Mouse (Mus musculus): ENCODE measurements around the gene Hist1h3h.
"Not testable (repeated sequence)": the region's sequence is repeated elsewhere in the genome, so short reads cannot be mapped to it uniquely, and the experiment has no call there.

Gene Hist1h3h

DNA sequence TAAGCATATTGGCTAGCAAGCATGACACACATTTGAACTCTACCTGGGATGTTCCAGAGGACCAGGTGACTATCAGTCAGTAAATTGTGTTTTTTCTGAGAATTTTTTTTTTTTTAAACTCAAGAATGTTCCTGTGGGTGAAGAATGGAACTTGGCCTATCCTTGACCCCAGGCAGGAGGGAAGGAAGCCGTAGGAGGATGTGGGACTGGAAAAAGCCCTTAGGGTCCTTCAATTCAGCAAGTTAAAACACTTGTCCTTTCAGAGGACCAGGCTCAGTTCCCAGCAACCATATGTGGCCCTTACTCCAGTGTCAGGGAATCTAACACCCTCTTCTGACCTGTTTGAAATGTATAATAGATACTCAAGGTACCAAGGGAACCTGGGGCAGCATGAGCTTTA, 12.1 kb downstream of the Hist1h3h start:
- no peak for DNase-seq

DNA sequence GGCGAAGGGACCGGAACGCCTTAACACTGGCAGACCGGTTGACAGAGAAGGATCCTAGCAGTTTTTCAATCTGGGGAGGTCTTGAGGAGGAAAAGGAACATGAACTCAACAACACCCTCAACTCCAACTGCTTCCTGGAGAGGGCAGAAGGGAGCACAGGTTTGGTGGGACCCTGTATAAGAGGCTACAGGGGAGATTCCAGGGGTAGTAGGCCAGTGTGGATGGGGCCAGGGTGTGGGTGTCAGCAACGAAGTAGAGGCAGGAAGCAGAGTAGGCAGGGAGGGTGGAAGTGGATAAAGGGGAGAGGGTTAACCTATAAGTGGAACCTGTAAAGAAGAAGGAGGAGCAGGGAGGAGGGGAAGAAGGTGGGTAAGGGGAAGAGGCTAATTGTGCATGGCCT, 16.0 kb downstream of the Hist1h3h start:
- DNase-seq: no peak

DNA sequence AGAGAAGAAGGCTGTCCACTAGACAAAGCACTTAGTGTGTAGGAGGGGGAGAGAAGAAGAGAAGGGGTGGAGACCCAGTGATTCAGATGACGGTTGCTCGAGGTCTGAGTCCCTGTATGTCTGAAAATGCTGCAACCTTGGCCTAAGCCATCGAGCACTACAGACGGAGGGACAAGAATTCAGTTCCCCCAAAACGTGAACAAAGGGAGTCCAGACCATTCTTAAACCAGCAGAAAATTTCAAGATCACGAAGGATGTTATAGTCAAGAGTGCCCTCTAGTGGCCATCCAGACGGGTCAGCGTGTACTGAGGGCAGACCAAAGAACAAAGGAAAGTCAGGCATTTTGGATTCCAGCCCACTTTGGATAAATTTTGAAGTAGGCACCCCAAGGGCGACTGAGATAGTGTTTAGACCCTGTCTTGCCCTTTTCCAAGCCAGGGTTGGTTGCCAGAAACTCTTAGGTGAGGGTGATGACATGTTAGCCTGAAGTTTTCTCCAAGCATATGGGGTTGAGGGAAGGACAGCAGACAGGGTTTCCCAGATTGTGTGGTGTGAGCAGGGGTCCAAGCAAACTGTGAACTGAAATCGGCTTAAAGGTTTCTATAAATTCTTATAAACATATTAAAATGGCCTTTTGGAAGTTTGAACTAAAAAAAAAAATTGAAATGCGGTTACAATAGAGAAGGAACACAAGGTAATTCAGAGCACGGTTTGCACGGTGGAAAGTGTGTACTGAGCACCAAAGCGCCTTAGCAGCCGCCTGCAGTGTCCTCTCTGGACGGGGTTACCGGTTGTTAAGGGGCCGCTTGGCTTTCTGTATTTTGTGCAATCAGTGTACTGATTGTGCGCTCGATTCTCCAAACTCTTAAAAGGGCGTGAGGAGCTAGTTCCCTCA, 16.8 kb downstream of the Hist1h3h start:
- peak; percentile 79 for DNase-seq

DNA sequence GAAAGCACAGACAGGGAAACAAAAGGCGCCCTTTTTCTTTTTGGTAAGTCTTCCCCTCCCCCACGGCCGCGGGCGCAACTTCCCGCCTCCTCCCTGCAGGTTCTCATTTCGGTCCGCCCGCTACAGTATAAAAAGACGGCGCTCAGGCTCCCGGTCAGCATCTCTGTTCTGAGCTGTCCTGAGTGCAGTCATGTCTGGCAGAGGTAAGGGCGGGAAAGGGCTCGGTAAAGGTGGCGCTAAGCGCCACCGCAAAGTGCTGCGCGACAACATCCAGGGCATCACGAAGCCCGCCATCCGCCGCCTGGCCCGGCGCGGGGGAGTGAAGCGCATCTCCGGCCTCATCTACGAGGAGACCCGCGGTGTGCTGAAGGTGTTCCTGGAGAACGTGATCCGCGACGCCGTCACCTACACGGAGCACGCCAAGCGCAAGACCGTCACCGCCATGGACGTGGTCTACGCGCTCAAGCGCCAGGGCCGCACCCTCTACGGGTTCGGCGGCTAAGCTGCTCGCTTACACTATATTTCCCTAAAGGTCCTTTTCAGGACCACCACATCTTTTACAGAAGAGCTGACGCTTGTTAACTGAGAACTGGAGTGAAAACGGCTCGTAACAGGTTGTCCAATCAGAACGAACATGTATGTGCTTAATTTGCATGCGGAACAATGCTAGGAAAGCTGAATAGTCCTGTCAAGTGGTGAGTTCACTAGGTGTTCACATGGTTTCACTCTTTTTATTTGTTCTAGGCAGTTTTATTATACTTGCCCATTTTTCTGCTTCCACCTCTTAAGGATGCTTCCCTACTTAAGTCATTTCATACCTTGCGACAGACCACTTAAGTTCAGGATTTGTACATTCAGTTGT, 17.7 kb downstream of the Hist1h3h start, which contains the start of gene Hist1h4j:
Gene Hist1h4j, plus strand, starts transcription at position 159 of the 862 bp plus-strand sequence.
- peak; percentile 78 for DNase-seq

DNA sequence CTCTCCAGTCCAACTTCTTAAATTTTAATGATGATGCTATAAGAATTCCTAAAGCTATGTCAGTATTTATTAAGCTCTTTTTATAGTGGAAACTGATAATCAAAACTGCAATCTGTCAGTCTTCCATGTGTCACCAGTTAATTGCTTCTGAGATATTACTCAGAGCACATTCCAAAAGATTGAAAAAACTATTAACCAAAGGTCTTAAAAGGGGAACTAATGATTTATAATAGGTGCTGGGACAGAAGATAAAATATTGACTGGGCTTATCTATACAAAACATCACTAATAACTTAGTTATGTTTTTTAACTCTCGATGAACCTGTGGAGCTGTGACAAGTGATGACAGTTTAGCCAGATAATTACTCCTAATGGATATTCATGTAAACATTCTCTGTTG, 27.5 kb downstream of the Hist1h3h start:
- no peak for DNase-seq

DNA sequence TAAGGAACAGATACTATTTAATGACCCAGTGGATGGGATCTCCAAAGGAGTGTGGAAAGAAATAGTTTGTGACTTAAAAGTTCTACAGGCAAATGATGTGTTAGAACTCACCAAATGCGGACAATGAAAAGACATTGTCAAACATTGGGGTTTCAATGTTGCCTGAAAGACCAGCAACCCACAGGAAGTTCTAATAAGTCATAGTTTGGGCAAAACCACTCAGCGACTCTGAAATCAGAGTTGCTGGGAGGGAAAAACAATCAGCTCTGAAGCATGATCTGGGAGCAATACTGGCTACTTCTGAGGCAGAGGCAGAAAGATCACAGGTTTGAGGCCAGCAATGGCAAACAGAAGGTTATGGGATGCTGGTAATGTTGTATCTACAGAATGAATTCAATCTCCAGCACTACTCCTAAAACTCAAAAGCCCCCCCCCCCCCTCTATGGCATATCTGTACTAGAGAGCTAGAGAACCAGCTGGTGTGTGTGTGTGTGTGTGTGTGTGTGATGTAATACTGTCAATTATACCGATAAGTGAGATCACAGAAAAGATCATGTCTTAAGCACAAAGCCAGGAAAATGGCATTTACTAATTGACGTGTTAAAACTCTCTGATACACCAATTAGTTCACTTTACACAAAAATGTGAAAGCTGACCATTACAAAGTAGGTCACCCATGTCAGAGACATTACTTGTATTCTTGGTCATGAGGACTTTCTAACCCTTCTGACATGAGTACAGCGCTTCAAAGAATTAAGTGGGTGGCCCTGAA, 32.1 kb downstream of the Hist1h3h start:
- no peak for DNase-seq

DNA sequence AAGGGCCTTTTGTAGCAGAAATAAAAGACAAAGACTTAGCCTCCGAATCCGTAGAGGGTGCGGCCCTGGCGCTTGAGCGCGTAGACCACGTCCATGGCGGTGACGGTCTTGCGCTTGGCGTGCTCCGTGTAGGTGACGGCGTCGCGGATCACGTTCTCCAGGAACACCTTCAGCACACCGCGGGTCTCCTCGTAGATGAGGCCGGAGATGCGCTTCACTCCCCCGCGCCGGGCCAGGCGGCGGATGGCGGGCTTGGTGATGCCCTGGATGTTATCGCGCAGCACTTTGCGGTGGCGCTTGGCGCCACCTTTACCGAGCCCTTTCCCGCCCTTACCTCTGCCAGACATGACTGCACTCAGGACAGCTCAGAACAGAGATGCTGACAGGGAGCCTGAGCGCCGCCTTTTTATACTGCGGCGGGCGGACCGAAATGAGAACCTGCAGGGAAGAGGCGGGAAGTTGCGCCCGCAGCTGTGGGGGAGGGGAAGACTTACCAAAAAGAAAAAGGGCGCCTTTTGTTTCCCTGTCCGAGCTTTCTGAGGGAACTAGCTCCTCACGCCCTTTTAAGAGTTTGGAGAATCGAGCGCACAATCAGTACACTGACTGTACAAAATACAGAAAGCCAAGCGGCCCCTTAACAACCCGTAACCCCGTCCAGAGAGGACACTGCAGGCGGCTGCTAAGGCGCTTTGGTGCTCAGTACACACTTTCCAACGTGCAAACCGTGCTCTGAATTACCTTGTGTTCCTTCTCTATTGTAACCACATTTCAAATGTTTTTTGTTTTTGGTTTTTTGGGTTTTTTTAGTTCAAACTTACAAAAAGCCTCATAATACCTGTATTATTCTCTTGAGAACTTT, 32.9 kb downstream of the Hist1h3h start, which contains the start of gene Hist1h4k:
Gene Hist1h4k, minus strand, starts transcription at position 347 of the 859 bp plus-strand sequence.
- DNase-seq: peak; percentile 94

DNA sequence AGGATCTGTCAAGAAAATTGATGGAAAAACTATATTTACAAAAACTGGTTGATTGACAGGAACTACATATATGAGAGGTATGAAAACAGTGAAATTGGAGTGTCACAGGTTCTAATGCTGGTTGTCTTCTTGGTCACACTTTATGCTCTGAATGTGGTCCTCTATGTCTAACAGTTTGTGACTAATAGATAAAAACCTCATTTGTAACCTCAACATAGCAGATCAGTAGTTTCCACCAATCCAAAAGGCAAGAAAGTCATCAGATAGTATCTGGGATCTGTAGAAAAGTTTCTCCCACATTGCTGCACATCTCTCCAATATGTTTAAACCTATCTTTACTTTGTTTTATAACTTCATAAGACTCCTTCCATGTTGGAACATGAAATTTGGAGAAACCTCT, 34.0 kb downstream of the Hist1h3h start:
- DNase-seq: no peak

DNA sequence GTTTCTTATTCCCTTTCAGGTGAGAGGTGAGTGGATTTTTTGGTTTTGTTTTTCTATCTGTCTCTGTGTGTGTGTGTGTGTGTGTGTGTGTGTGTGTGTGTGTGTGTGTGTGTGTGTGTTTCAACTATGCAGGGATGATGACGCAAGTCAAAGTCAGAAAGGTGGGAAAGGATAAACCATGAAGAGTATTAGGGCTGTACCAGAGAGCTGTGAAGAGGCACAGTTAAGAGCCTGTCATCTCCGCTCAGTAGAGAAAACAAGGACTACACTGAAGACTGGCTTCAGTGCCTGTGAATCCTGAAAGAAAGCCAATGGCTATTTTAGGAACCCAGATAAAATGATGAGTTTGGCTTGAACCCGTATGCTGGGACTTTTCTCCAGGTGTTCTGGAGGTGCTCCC, 34.4 kb downstream of the Hist1h3h start:
- no peak for DNase-seq

DNA sequence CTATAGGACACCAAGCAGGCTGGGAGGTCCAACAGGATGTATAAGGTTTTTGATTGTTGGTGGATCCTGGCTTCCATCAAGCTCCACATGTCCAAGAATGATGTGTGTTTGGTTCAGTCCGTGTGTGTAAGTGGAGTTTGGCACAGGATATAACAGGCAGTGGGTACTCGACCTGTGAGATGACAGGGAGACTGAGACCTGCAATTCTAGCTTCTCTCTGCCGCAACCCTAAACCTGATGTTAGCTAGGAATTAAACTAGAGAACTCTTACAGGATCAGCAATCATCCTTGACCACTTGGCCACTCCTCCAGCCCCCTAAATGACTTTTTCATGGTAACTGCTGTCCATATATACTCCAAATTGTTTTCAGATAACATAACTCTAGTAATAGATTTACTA, 34.9 kb downstream of the Hist1h3h start:
- no peak for DNase-seq

DNA sequence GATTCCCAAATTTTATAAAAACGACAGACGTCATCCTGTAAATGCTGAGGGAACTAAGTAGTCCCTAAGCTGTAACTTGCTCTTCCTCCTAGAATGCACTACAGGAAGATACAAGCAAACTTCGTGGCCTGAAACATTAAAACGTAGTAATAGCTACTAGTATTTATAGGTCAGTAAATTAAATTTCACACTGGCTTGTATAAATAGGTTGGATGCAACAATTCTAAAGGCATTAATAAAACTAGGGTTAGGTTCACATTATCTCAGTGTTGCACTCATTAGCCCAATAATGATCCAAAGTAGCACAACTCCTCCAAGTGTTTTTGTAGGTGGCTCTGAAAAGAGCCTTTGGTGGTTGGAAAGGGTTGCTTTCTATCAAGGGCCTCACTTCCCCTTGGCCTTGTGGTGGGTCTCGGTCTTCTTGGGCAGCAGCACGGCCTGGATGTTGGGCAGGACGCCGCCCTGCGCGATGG, 35.6 kb downstream of the Hist1h3h start:
- no peak for DNase-seq

DNA sequence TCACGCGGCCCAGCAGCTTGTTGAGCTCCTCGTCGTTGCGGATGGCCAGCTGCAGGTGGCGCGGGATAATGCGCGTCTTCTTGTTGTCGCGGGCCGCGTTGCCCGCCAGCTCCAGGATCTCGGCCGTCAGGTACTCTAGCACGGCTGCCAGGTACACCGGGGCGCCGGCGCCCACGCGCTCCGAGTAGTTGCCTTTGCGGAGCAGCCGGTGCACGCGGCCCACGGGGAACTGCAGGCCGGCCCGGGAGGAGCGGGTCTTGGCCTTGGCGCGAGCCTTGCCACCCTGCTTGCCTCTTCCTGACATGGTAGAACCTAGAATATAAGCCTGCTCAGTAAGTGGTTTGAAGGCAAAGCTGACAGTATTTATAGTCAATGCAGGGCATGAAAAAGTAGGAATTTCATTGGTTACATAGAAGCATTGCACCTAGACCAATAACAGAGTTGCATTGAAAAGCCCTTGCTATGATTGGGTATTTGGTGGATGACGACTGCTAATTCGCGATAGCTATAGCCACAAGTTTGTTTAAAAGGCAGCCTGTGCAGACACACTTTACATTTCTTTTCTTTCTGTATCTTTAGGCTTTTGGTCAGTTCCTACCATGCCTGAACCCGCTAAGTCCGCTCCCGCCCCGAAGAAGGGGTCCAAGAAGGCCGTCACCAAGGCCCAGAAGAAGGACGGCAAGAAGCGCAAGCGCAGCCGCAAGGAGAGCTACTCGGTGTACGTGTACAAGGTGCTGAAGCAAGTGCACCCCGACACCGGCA, 36.2 kb downstream of the Hist1h3h start, which contains the start of the genes Hist1h2ak and Hist1h2bn:
Gene Hist1h2ak, minus strand, starts transcription at position 304 of the 762 bp plus-strand sequence.
Gene Hist1h2bn, plus strand, starts transcription at position 600 of the 762 bp plus-strand sequence.
- peak; percentile 67 for DNase-seq

DNA sequence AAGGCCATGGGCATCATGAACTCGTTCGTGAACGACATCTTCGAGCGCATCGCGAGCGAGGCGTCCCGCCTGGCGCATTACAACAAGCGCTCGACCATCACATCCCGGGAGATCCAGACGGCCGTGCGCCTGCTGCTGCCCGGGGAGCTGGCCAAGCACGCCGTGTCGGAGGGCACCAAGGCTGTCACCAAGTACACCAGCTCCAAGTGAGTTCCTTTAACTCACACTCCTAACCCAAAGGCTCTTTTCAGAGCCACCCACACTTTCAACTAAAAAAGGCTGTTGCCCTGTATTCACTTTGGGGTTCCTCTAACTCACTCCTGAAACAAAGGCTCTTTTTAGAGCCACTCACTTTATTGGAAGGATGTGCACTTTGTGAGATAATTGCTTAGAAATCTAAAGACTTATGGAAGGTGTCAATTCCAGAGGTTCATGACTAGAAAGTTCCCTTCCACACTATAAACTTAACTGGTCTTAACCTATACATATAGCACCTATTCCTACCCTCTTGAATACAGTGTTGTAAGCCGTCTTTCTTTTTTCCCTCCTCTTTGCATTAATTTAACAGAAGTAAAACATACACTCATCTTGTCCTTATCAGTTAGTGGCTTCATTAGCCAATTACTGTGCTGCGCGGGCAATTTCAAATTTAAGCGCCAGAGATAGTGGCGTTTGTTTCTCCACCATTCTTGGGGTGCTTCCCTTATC, 37.0 kb downstream of the Hist1h3h start:
- not testable (repeated sequence) for DNase-seq

DNA sequence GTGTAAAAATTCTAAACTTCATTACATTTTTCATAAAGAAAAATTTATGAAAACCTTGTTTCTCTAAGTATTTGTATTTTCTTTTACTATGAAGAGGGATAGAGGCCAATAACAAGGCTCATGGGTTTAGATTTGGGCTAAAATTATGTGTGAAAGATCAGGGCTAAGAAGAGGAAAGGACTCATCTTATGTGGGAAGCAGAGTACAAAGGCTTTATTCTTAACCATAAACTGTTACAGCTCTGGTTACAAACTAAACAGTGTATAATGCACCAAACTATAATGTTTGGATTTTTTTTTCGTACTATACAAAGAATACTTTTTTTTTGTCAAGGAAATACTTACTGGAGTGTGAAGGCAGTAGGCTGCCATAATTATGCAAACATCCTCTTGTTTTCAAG, 38.2 kb downstream of the Hist1h3h start:
- no peak for DNase-seq

All from cerebellum, adult 8-10 months (tissue).